Mouse (Mus musculus) forebrain, embryonic 11.5 days (tissue): ENCODE measurements around the gene Coq9. TPM values are rescaled to one million over a fixed set of nuclear protein-coding genes. Genes with fewer than 3 reads are reported as not detected.

Source experiments
- ATAC-seq: fragments of 200-750 bp; cut with Nextera tagmentation; replicated peaks from 2 replicates; pipeline ENCODE4 v1.8.0; 2017; ENCODE audit warnings: moderate TSS enrichment; ENCODE audit not compliant: low FRiP score
- DNase-seq: peaks from one replicate; pipeline ENCODE4 v3.0.0-alpha.2; 2017; ENCODE audit warnings: low spot score
- H3K27ac ChIP-seq: fragments of 300-500 bp; sonication (generic); 2 replicates; pipeline ENCODE4 v1.5.1; 2014; ENCODE audit warnings: low read depth, low read length
- H3K27me3 ChIP-seq: fragments of 300-500 bp; sonication (generic); 2 replicates; pipeline ENCODE4 v1.6.1; 2014; ENCODE audit warnings: mild to moderate bottlenecking, low read length, mixed read lengths; ENCODE audit not compliant: control insufficient read depth, insufficient read depth
- H3K36me3 ChIP-seq: fragments of 300-500 bp; sonication (generic); 2 replicates; pipeline ENCODE4 v1.6.1; 2014; ENCODE audit warnings: mild to moderate bottlenecking, low read length, moderate library complexity, mixed read lengths; ENCODE audit not compliant: control insufficient read depth, insufficient read depth
- H3K4me1 ChIP-seq: fragments of 300-500 bp; sonication (generic); replicated peaks from 2 replicates; pipeline ENCODE4 v1.6.1; 2014; ENCODE audit warnings: low read length, mixed read lengths; ENCODE audit not compliant: control insufficient read depth, insufficient read depth
- H3K4me2 ChIP-seq: fragments of 300-500 bp; sonication (generic); 2 replicates; pipeline ENCODE4 v1.6.1; 2014; ENCODE audit warnings: low read depth, mild to moderate bottlenecking, low read length, moderate library complexity, mixed read lengths; ENCODE audit not compliant: severe bottlenecking
- H3K4me3 ChIP-seq: fragments of 300-500 bp; sonication (generic); 2 replicates; pipeline ENCODE4 v1.5.1; 2014; ENCODE audit warnings: low read depth, low read length
- H3K9ac ChIP-seq: fragments of 300-500 bp; sonication (generic); 2 replicates; pipeline ENCODE4 v1.6.1; 2014; ENCODE audit warnings: low read length
- H3K9me3 ChIP-seq: fragments of 300-500 bp; sonication (generic); 2 replicates; pipeline ENCODE4 v1.6.1; 2016; ENCODE audit warnings: low read length, mixed read lengths; ENCODE audit not compliant: control insufficient read depth
- WGBS: fragments of 180-500 bp; shearing (Covaris S2); extraction: QIAGEN DNeasy Blood & Tissue Kit; methylation state at CpG from one replicate; pipeline ENCODE4 v1.1.7; 2014; 5-methylcytosine and 5-hydroxymethylcytosine counted together
- polyA plus RNA-seq: library from polyadenylated mRNA; unstranded; fragments of >200 nt; fragmentation: Nextera tagmentation; extraction: Ambion mirVana; gene quantifications from 2 replicates; pipeline ENCODE4 v1.2.1, GENCODE M21; 2014

Coq9 gene
- polyA plus RNA-seq, 1 experiment from 2014 or later: 53.7 TPM

DNA sequence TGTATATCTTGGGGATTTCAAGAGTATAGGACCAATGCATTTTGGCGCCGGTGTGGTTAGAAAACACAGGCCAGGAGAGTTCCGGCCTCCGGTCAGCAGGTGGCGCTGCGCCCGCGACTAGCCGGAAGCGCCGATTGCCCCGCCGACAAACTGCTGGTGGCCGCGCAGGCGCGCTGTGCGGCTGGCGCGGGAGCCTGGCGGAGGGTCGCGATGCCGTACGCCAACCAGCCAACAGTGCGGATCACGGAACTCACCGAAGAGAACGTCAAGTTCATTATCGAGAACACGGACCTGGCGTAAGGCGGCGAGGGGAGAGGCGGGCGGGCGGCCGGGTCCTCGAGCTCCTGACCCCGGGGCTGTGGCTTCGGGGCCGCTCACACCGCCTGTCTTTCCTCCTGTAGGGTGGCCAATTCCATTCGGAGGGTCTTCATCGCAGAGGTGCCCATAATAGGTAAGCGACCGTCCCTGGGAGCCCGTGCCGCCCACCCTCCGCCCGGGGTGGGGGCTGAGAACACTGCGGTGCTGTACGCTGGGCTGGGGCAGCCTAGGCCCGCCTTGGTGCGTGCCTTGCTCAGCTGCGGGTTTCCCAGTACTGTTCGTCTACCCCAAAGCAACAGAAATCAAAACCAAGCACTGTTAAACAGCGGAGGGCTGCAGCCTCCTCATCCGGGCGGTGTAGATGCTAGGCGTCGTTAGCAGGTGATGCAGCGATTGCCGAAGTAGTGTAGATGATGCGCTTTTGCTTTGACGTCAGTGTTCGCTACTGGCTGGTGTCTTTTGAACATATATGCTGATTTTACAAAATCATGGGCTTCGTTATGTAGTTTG, 19.4 kb downstream of the Coq9 start, which contains the start of gene Polr2c:
Polr2c (plus strand) TSS at position 105 of the 828 bp plus-strand sequence.
- no peaks in the 10 kb centered on the region for H3K27me3 ChIP-seq
- H3K4me1 ChIP-seq: peaks cover 2% of the 10 kb centered on the region; the same call in 1 of the 2 replicates
- peak; percentile 81 for ATAC-seq
- H3K4me3 ChIP-seq: peak within 1 kb of the TSS; percentile 95
- H3K36me3 ChIP-seq: no peaks in the 10 kb centered on the region; the same call in 1 of the 2 replicates
- H3K4me2 ChIP-seq: peak within 1 kb of the TSS; percentile 82
- no peaks in the 10 kb centered on the region for H3K9me3 ChIP-seq
- peak within 1 kb of the TSS; percentile 95 for H3K9ac ChIP-seq
- DNase-seq: peak; percentile 96
- under 1% methylated on average over 68 of the region's 68 CpGs for WGBS
- 0 out of 2 replicates have a peak within 1 kb of the TSS, but pooled peaks have one; percentile 37 for H3K27ac ChIP-seq

DNA sequence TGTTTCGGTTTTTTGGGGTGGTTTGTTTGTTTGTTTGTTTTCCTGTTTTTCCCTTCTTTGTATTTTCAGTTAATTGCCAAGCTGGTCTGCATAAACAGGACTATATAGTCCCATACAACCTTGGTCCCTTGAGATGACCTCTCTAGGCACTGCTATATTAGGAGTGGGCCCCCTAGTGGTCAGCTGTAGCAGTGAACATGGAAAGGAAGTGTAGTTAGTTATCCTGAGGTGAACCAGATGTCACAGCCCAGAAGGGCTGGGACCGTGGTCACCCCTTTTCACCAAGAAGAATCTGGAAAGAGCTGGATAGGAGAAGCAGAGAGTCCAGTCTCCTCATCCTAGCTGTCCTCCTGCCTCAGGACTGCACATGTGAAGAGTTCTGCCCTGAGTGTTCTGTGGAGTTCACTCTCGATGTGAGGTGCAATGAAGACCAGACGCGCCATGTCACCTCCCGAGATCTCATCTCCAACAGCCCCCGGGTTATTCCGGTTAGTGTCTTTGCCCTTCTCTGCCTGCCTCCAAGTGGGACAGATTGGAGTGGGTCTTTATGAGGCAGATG, 23.3 kb downstream of the Coq9 start:
- no peak overlapping the region for H3K9ac ChIP-seq
- H3K4me2 ChIP-seq: no peak overlapping the region
- H3K27ac ChIP-seq: no peak overlapping the region
- H3K4me3 ChIP-seq: no peak overlapping the region
- ATAC-seq (no peak), DNase-seq (peak; percentile 76)
- 76% methylated on average over 8 of the region's 8 CpGs for WGBS
- no peaks in the 10 kb centered on the region for H3K9me3 ChIP-seq
- H3K36me3 ChIP-seq: no peaks in the 10 kb centered on the region; the same call in 1 of the 2 replicates
- no peaks in the 10 kb centered on the region for H3K27me3 ChIP-seq
- peaks cover 2% of the 10 kb centered on the region; the same call in 1 of the 2 replicates for H3K4me1 ChIP-seq

DNA sequence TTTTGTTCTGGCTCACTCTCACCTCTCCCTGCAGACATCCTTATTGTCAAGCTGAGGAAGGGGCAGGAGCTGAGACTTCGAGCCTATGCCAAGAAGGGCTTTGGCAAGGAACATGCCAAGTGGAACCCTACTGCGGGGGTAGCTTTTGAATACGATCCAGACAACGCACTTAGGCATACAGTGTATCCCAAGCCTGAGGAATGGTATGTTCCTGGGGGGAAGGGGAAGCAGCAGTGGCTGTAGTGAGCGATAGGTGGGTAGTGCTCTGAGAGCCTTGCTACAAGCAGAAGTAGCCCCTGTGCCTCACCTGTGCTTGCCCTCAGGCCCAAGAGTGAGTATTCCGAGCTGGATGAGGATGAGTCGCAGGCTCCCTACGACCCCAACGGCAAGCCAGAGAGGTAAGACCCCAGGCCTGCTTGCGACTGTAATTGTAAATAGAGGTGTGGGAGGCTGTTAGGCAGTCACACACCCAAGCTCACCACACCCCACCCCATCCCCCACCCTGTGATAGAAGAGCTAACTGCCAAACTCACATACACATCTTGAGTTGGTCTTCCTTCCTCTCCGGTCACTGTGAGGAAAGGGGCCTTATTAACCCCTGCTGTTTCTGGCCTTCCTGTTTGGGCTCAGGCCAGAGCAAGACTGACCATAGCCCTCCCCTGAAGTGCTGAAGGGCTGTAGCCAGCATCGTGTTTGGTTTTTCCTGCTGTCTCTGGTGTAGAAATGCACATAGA, 24.5 kb downstream of the Coq9 start:
- no peak overlapping the region for H3K9ac ChIP-seq
- no peak overlapping the region for H3K4me2 ChIP-seq
- no peak overlapping the region for H3K4me3 ChIP-seq
- peaks cover 2% of the 10 kb centered on the region; the same call in 1 of the 2 replicates for H3K4me1 ChIP-seq
- ATAC-seq: no peak
- no peaks in the 10 kb centered on the region for H3K9me3 ChIP-seq
- no peak for DNase-seq
- 95% methylated on average over 12 of the region's 12 CpGs for WGBS
- no peak overlapping the region for H3K27ac ChIP-seq
- H3K27me3 ChIP-seq: no peaks in the 10 kb centered on the region
- no peaks in the 10 kb centered on the region; the same call in 1 of the 2 replicates for H3K36me3 ChIP-seq

DNA sequence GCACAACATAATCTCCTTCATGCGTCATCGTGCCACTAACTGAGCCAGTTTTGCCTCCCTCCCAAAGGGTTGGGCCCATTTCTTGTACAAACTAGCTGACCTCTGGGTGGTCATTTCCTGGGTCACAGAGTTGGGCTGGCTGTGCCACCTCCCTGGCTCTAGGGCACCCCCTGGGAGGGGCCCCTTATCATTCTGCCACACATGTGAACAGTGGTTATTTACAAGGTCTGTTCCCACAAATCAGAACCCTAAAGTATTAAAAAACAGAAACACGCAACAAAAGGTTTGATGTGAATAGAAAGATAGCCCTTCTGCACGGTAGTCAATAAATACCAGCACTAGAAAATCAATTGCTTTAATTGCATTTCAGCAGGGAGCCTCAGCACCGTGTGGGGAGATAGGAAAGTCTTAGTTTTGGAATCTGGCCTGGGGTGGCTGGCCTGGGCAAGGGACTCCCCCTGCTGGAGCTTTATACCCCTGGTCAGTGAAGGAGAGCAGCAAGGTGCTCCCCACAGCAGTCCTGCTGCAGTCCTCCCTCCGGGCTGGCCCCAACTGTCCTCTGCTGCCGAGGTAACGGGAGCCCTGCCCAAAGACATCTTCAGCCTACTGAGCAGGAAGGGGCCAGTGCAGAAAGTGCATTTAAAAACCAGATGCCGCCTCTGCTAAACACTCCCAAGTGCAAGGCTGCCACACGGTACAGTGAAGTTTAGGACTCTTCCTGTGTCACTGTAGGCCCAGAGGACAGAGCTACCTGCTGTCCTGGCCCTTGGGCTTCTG, 26.0 kb downstream of the Coq9 start:
- no peak overlapping the region for H3K9ac ChIP-seq
- 79% methylated on average over 10 of the region's 10 CpGs for WGBS
- H3K36me3 ChIP-seq: no peaks in the 10 kb centered on the region; the same call in 1 of the 2 replicates
- H3K4me1 ChIP-seq: 0 out of 2 replicates have a peak, but pooled peaks cover under 1% of the 10 kb centered on the region
- H3K4me2 ChIP-seq: no peak overlapping the region
- no peak overlapping the region for H3K4me3 ChIP-seq
- DNase-seq (no peak), ATAC-seq (no peak)
- no peaks in the 10 kb centered on the region for H3K27me3 ChIP-seq
- H3K27ac ChIP-seq: no peak overlapping the region
- H3K9me3 ChIP-seq: no peaks in the 10 kb centered on the region

DNA sequence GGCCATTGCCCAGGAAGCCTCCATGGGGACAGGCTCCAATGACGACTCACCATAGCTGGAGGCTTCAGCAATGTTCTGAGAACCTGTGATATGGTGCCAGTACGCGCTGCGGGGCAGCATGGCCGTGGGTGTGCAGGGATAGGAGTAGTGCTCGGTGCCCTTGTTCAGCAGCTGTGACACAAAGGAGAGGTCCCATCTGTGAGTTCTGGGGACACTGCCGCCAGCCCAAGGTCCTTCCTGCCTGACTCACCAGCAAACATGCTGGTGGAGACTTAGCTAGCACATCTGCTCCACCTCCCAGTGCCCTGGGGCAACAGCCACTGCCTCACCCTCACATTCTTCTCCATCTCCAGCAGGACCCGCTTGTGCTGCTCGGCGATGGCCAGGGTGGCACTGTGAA, 27.2 kb downstream of the Coq9 start:
- Histone ChIP-seq H3K36me3 (no peaks in the 10 kb centered on the region; the same call in 1 of the 2 replicates), H3K27ac (no peak overlapping the region)

DNA sequence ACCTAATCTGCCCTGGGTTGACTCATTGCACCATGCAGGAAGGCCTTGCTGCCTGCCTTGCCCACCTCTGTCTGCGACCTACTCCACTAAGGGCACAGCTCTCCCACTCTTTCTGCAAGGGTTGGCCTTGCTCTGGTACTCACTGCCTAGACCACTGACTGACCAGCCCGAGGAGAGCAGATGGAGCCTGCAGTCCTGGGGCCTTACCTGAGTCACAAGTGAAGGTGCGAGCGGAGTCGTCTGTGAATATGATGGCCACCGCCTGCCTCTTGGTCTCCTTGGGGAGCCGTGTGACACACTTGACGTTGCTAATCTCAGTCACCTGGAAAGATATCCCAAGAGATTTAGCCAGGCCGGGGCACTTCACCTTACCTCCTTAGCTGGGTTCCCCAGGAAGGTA, 28.8 kb downstream of the Coq9 start:
- H3K4me1 ChIP-seq: peaks cover 13% of the 10 kb centered on the region; the same call in 1 of the 2 replicates
- H3K27ac ChIP-seq: no peak overlapping the region
- H3K9me3 ChIP-seq: no peaks in the 10 kb centered on the region
- H3K4me3 ChIP-seq: no peak overlapping the region
- DNase-seq (no peak), ATAC-seq (no peak)
- H3K4me2 ChIP-seq: no peak overlapping the region
- H3K27me3 ChIP-seq: no peaks in the 10 kb centered on the region
- no peak overlapping the region for H3K9ac ChIP-seq
- no peaks in the 10 kb centered on the region; the same call in 1 of the 2 replicates for H3K36me3 ChIP-seq
- 84% methylated on average over 9 of the region's 9 CpGs for WGBS

More for the DNA sequence above, 27.2 kb downstream of the Coq9 start:
- 82% methylated on average over 10 of the region's 10 CpGs for WGBS
- no peak overlapping the region for H3K9ac ChIP-seq
- peaks cover 3% of the 10 kb centered on the region; the same call in 1 of the 2 replicates for H3K4me1 ChIP-seq
- no peaks in the 10 kb centered on the region for H3K27me3 ChIP-seq
- ATAC-seq (no peak), DNase-seq (no peak)
- no peak overlapping the region for H3K4me3 ChIP-seq
- H3K4me2 ChIP-seq: no peak overlapping the region
- H3K9me3 ChIP-seq: no peaks in the 10 kb centered on the region

DNA sequence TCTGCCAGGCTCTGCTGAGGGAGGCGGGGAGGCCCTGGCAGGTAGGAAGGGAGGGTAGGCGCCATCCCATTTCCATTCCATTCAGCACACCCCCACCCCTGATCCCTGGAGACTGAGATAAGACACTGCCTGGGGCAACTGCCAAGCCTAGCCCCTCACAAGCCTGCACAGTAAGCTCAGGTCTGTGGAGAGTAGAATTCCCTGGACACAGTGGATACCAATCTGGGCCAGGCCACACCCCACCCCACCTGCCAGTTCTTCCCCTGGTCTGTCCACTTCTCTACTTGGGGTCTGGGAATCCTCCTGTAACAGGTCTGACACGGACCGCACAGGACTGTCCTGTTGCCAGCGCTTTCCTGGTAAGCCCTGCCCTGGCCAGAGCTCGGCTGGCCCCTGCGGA, 31.0 kb downstream of the Coq9 start:
- Histone ChIP-seq H3K9me3 (no peaks in the 10 kb centered on the region), H3K4me2 (no peak overlapping the region), H3K36me3 (no peaks in the 10 kb centered on the region; the same call in 1 of the 2 replicates), H3K4me3 (no peak overlapping the region), H3K9ac (no peak overlapping the region; the same call in 1 of the 2 replicates), H3K27ac (no peak overlapping the region), H3K4me1 (peaks cover 15% of the 10 kb centered on the region; the same call in 1 of the 2 replicates), H3K27me3 (peaks cover 2% of the 10 kb centered on the region; the same call in 1 of the 2 replicates)
- 47% methylated on average over 7 of the region's 7 CpGs for WGBS
- ATAC-seq: no peak
- peak; percentile 38 for DNase-seq
